Mouse (Mus musculus) adrenal gland, postnatal 10 days (tissue): Measurements from ENCODE around the gene Ccdc43. TPM values are rescaled to one million over a fixed set of nuclear protein-coding genes. Genes with fewer than 3 reads are reported as not detected.

Experiments used
- DNase-seq: peaks from one replicate; pipeline ENCODE4 v3.0.0; 2021; ENCODE audit warnings: mixed read lengths
- microRNA-seq: library from miRNA; unstranded; fragments of <30 nt; microRNA quantifications from one replicate; pipeline ENCODE4 v1.2.0, GENCODE M21; 2021
- total RNA-seq, 2 experiments: library from RNA; stranded (reverse); gene quantifications; 2 replicates each; pipeline ENCODE4 v1.2.3; 2021

Gene Ccdc43
- total RNA-seq, 2 experiments from 2014 or later: 20.7 to 23.6 TPM

DNA sequence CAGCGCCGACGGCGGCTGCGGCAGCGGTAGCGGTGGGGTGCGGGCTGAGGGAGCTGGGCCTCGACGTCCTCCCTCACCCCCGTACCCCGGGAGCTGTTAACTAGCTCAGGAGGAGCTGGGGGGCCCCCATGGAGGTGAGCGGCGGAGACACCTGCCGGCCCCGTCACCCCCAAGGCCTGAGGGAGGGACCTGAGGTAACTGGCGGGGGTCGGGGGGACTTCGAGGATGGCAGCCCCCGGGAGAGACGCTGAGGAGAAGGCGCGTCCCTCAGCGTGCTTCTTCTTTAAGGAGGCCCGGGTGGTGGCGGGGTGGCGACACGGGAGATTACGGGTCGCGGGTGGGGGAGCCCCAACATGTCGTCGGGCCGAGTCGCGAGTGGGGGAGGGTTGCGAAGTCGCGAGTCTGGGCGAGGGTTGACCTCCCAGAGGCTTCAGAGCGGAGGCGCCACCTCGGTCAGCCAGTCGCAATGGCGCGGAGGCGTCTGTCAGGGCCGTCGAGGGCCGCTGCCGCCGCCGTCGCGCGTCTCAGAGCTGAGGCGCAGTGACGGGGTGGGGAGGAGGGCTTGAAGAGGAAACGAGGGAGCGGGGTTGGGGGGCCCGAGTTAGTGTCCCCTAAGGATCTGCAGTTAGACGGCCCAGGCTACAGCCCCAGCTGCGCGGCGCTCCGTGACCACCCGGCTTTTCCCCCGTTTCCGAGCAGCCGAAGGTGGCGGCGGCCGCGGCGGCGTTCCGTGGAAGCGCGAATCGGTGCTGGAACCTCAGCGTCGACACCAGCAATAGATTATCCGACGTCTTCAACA lies 31.7 kb downstream of the Ccdc43 start:
- no peak for DNase-seq

GRCm38 (mm10) chr11:102665151-102665550 lies 32.4 kb downstream of the Ccdc43 start:
- DNase-seq: no peak

- DNase-seq: no peak
Measured at GRCm38 (mm10) chr11:102663416-102663815, 34.2 kb downstream of the Ccdc43 start, which contains the start of gene Meioc. Gene Meioc (plus strand): TSS chr11:102663716.

DNA sequence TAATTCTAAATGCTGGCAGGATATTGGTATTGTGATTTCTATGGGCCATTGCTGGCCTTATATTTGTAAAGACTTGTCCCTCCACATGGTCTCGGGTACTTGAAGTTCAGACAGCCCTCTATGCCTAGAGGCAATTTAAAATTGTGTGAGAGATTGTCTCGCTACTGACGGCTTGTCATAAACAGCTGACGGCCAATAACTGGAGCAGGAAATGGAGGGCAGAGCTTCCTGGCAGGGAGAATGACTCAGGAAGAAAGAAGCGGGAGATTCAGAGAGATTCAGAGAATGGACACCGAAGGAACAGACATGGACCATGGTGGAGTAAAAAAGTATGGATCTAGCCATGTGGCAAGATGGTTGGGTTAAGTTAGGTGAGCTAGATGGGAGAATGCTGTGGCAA lies 40.7 kb downstream of the Ccdc43 start:
- no peak for DNase-seq

DNA sequence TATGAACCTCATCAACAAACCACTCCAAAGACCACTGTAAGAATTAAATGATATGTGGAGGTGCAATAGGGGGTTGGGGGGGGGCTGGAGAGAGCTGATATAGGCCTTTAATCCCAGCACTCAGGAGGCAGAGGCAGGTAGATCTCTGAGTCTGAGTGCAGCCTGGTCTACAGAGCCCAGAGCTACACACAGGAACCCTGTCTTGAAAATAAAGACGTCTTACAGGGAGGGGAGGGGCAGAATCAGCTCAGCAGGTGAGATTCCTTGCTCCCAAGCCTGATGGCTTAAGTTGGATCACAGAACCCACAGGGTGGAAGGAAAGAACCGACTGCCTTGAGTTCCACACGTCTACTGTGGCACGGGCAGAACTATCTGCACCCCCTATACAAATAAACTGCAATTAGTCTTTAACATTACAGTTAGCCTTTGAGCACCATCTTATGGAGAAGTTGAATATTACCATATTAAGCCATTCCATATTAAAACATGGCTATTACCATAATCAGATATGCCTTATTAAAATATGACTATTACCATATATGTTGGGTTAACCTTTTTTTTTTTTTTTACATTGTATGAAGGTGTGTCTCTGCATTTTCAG lies 41.2 kb downstream of the Ccdc43 start:
- DNase-seq: no peak

DNA sequence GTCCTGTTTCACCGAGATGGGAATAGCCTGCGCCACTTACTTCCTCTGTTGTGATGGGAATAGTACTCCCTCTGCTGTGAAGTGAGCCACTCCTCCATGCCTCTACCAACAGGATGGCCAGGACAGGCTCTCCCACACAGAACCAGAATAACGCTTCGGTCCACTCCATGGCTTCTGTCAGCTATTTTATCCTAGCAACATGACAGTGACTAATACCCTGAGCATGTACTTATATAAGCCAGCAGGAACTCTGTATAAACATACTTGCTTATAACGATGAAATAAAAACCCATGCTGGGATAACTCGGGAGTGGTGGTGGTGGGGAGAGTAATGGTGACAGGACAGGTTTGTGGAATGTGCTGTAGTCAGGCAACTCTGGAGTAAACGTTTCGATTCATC lies 41.7 kb downstream of the Ccdc43 start:
- DNase-seq: no peak

- no peak for DNase-seq
Measured at GRCm38 (mm10) chr11:102652844-102653243, 44.7 kb downstream of the Ccdc43 start.

GRCm38 (mm10) chr11:102651381-102651780 lies 46.2 kb downstream of the Ccdc43 start:
- DNase-seq: peak; percentile 85

- DNase-seq: no peak
Measured at GRCm38 (mm10) chr11:102647885-102648284, 49.7 kb downstream of the Ccdc43 start.

GRCm38 (mm10) chr11:102646226-102646625 lies 51.4 kb downstream of the Ccdc43 start:
- no peak for DNase-seq

DNA sequence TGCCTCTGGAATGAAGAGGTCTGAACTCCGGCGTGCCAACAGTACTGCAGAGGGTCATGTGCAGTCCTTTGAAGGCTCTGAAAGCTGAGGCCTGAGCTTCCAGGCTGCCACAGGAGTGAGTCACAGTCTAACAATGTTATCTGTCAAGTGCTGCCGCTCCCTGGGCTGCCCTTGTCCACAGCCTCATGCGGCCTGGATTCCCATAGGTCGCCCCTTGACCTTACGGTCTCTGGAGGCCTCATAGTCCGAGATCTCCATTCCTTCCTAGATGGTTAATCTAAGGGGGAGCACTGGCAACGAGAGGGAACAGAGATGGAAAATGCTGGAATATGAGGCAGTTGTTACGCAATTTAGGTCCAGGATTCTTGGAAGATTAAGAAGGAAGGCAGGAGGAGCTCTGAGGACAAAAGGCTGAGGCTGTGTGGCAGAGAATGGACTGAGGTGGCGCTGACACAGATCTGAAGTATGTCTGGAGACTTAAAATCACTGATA lies 53.6 kb downstream of the Ccdc43 start:
- DNase-seq: peak; percentile 51

GRCm38 (mm10) chr11:102636887-102637286 lies 60.7 kb downstream of the Ccdc43 start:
- DNase-seq: no peak

Small RNA genes lying within 50 kb of the gene (microRNA-seq; reads per million reads assigned to microRNA genes)
- not detected for gene Gm22920

Other genes with a start within 250 kb of the Ccdc43 start
- gene Itga2b, start 227.7 kb downstream of the Ccdc43 start, total RNA-seq: 1 to 10 TPM; 4.3 to 5.7 TPM
- 10 to 100 TPM; 27.6 to 34.7 TPM for gene Gpatch8, start 141.4 kb downstream of the Ccdc43 start, total RNA-seq
- under 1 TPM; 0.51 to 0.64 TPM for gene Gm11627, start 118.3 kb downstream of the Ccdc43 start, total RNA-seq
- 1 to 10 TPM; 6.3 to 7.2 TPM for gene Fzd2, start 93.4 kb downstream of the Ccdc43 start, total RNA-seq
- gene Meioc, start 34.1 kb downstream of the Ccdc43 start, total RNA-seq: not detected
- gene Adam11, start 63.7 kb upstream of the Ccdc43 start, total RNA-seq: 10 to 100 TPM; 18.6 to 45.3 TPM
- gene Gjc1, start 121.9 kb upstream of the Ccdc43 start, total RNA-seq: 10 to 100 TPM; 24.4 to 27.6 TPM
- 1 to 10 TPM; 2.3 to 3.3 TPM for gene Higd1b, start 138.1 kb upstream of the Ccdc43 start, total RNA-seq
- gene Eftud2, start 183.2 kb upstream of the Ccdc43 start, total RNA-seq: 10 to 100 TPM; 67.6 to 87.0 TPM
- gene Ccdc103, start 183.4 kb upstream of the Ccdc43 start, total RNA-seq: under 1 TPM; 0.21 to 0.27 TPM
- not detected for gene Fam187a, start 187.4 kb upstream of the Ccdc43 start, total RNA-seq
- under 1 TPM; 0.90 to 0.91 TPM for gene Gfap, start 203.1 kb upstream of the Ccdc43 start, total RNA-seq
- gene Kif18b, start 227.3 kb upstream of the Ccdc43 start, total RNA-seq: 10 to 100 TPM in 1 of 2 experiments, 1 to 10 TPM in 1; 6.9 to 10.4 TPM
- 10 to 100 TPM; 31.9 to 34.6 TPM for gene C1ql1, start 248.9 kb upstream of the Ccdc43 start, total RNA-seq